Mouse (Mus musculus) olfactory bulb, adult 2 months (tissue): ENCODE data around the gene Atp13a3.

ENCODE experiments used
- CTCF ChIP-seq: fragments of 200-500 bp; IDR thresholded peaks from 2 replicates; pipeline ENCODE4 v1.5.1; 2012; ENCODE audit warnings: low read depth, mild to moderate bottlenecking, low read length, moderate library complexity; ENCODE audit not compliant: insufficient read depth
- POLR2A ChIP-seq: fragments of 200-500 bp; IDR thresholded peaks from 2 replicates; pipeline ENCODE4 v1.6.1; 2012; ENCODE audit warnings: mild to moderate bottlenecking, low read depth, low read length, moderate library complexity; ENCODE audit not compliant: insufficient read depth

DNA sequence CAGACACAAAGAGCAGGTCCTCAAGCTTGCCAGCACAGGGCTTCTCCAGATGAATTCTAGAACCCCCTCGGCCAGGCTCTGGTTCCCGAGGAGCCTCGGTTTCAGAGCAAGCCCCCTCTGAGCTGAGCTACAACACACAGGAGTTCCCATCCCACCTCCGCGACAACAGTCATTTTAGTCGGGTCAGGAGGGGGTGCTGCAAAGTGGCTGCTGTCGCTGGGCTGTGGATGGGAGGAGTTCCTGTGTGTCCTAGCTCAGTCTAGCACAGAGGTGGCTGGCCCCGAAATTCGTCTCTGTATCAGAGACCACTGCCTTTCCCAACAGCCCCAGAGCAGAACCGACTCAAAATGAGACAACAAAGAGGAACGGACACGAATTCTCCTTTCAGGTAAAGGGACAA is 98.5 kb downstream of the Atp13a3 start:
- TF ChIP-seq CTCF (no peak), POLR2A (no peak)
